Mouse (Mus musculus) cerebellum, adult 18-20 months (tissue): ENCODE measurements around the gene Qrsl1.
A peak's percentile ranks its signal among the peaks of the same experiment; 100 is the strongest.
"Not testable (repeated sequence)": the region's sequence is repeated elsewhere in the genome, so short reads cannot be mapped to it uniquely, and the experiment has no call there.

Experiments
- DNase-seq, 2 experiments: peaks; one replicate each; pipeline ENCODE4 v3.0.0; 2021

Qrsl1 gene

DNA sequence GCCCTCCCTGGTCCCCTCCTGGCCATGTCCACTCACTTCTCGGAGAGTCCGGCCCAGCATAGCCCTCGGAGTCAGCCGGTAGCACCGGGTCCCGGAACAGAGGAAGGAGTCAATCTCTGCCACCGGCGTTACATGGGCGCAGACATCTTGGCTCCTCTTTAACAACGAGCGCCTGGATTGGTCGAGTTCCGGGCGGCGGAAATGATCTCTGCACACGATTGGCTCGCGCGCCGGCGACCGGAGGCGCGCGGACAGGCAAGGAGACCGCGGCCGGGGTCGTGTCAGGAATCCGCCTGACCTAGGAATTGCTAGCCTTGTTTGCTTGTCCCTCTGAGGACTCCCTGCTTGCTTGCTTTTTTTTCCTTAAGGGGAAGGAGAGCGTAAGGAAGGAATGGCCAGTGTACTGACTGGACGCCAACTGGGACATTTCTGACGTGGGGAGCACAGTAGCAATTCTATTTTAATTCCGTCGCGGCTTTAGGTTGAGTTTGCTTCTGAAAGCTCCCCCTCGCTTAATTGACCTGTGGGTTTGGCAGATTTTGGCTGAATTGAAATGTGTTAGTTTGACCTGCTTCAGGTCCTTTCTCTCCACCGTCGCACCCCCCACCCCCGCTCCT, at the start of gene Qrsl1, which contains the start of gene Rtn4ip1:
Gene Qrsl1, minus strand, starts transcription at position 168 of the 617 bp plus-strand sequence.
Gene Rtn4ip1, plus strand, starts transcription at position 230 of the 617 bp plus-strand sequence.
- DNase-seq = peak; percentile 92 to 96

DNA sequence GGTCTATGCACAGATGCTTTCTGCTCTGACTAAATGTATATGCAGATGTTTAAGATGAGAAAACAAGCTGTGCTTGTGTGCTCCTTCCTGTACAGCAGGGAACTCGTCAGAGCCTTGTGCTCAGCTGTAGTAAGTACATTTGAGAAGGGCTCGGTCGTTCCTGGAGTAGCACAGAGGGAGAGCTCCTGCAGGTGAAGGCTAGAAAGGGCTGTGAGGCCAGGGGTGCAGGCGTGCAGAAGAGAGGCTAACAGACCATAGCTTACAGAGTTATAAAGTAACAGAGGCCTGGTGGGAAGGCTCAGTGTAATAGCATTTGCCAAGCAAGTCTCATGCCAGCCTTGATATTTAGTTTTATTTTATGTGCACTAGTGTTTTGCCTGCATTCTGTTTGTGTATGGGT, 43.9 kb upstream of the Qrsl1 start:
- DNase-seq = no peak

DNA sequence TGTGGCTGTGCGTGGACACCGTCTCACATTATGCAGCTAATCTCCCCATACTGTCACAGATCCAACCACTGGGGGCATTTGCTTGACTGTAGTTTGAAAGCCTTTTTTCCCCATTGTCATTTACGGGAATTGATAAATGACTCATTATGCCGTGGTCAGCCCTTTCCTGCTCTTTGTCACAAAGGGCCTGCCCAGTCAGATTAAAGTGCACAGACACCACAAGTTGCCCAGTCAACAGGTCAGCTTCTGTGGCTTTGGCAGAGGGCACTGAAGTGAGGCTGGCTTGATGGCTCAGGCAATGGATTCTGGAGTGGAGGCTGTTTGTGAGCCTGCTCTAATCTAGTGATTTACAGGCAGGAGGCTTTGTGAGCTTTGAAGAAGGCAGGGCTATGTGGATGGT, 42.2 kb upstream of the Qrsl1 start:
- no peak for DNase-seq

DNA sequence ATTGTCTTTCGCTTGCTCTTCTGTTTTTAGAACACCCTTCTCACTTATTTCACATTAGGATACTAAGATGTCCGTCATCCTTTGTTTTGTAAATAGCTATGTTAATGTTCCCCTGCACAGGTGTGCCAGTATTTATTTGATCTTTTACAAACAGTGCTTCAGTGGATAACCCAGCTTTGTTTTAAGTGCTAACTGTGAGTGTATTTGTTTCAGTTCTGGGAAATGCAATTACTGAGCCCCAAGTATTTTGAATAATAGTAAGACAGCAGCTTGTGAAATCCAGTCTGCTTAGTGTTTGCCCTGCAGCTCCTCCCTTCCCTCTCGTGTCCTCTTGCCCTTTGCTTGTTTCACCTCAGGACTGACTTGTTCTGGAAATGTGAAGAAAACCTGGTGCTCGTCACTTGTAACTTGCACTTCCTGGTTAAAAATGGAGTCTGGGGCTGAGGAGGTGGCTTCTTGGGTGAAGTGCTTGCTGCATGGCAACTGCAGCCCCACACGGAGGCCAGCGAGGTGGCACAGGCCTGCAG, 37.7 kb upstream of the Qrsl1 start:
- no peak for DNase-seq

DNA sequence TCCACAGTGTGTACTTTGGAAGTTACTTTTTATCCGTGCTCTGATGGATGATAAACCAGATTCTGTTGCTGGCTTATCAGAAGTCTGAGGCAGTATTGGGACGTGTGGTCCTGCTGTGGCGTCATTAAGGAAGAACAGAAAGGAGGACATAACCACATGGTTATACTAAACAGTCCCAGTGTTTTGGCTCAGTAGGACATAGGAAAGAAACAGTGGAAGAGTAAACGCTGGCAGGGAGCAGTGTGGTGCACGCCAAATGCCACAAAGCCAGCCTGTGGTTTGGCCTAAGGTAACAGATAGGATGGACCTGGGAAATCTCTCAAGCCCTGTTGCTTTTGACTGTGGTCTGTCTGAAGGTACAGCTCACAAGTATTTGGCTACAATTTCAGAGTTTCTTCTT, 27.1 kb upstream of the Qrsl1 start:
- peak; percentile 16 to 17 for DNase-seq

DNA sequence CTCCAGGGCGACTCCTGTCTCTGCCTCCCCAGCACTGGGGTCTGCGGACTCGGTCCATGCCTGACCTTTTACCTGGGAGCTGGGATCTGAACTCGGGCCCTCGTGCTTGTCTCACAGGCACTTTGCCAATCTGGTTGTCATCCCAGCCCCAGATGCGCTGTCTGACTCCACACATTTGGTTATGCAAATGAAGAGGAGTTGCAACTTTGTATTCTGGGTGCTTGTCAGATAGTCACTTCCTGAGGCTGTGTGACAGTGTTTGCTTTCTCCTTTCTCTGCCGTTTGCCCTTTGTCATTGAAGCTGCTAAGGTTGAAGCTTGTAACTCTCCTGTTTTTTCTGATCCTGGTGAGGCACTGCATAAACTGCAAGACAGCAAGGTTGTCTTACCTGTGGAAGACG, 26.2 kb upstream of the Qrsl1 start:
- DNase-seq = no peak

DNA sequence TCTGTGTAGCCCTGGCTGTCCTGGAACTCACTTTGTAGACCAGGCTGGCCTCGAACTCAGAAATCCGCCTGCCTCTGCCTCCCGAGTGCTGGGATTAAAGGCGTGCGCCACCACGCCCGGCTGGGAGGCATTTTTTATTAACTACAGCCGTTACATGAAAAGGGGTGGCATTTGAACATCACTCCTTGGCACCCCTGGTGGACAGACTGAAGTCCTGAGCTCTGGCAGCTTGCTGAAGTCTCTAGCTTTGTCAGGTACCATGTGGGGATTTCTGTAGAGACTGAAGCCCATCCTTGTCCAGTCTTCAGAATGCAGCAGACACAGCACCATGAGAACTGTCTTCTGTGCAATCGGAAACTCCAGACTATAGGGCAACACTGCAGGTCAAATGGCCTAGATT, 24.2 kb upstream of the Qrsl1 start:
- not testable (repeated sequence) for DNase-seq

DNA sequence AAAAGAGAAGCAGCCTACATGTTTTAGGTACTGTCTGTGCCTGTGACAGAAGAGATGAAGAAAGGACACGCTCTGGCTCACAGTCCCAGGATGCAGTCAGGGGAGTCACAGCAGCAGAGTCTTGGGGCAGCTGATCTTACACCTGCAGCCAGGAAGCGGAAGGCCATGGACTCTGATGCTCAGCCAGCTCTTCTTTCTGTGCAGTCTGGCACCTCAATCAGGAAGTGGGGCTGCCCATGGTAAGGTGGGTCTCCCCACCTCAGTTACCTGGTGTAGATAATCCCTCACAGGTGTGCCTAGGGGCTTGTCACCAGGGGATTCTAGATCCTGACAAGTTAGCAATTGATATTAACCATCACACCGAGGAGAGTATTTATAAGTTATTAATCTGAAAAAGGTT, 21.6 kb upstream of the Qrsl1 start:
- DNase-seq = no peak

DNA sequence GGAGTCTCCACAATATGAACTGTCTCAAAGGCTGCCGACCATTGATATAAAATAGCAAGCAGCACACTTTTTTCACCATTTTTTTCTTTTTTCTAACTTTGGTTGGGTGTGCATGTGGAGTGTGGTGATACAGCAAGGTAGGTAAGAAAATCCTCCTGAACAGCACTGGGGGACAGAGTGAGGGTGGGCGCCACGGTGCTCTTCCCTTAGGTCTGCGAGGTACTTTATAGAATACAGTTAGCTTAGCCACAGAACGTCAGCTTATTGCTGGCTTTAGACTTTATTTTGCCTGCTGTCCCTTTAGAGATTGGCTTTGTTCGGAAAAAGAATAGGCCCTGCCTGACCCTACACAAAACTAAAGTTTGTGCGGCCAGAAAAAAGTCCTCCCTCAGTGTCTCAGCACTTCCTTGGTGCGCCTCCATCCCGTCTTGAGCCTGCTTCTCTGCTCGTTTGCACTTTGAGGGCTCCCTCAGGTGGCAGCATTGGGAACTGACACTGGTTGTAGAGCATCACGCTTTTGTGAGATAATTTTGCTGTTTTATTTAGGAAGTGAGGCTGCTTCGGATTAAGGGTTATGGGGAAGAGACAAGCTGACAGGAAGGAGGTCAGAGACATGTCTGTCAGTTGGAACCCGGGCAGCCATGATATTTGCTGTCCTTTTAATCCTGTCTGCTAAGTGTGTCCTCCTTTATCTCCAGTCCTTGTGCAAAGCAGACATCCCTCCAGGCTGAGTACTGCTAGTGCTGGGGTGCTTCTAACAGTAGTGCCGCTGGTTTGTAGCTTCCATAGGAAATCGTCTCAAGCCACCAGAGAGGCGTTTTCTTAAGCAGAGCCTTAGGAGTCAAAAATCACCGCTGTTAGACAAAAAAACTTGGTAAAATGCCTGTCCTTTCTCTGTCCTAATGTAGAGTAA, 17.4 kb upstream of the Qrsl1 start:
- peak; percentile 56 to 59 for DNase-seq

DNA sequence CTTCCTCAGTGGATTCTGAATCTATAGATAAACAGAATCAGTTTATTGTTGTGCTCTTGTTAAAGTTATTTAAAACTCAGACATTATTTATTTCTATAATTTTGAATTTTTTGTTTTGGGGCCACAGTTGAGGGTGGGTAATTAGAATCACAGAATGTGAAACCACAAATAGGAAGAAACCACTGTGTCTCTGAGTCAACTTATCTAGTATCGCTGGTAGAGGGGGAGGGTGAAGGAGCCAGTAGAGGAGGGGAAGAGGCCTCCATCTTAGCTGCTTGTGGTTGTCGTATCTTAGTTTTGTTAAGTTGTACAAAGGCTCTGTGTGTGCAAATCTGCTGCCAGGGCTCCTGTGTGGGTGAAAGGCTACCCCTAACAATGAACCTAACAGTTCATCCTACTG, 15.2 kb upstream of the Qrsl1 start:
- DNase-seq = no peak

DNA sequence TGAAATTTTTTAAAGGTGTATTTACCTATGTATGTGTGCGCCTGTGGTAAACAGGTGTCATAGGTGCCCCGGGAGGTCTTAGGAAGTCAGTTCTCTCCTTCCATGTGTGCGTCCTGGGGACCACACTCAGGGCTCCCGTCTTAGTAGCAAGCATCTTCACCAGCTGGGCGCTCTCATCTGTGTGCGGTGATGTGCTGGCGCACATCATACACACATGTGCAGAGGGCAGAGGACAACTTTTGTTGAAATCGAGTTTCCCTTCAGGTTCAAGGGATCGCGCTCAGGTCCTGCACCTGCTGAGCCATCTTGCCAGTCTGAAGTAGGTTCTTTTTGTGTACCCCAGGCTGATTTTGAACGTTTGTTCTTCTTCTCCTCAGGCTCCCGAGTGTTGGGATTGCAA, 14.6 kb upstream of the Qrsl1 start:
- no peak for DNase-seq

DNA sequence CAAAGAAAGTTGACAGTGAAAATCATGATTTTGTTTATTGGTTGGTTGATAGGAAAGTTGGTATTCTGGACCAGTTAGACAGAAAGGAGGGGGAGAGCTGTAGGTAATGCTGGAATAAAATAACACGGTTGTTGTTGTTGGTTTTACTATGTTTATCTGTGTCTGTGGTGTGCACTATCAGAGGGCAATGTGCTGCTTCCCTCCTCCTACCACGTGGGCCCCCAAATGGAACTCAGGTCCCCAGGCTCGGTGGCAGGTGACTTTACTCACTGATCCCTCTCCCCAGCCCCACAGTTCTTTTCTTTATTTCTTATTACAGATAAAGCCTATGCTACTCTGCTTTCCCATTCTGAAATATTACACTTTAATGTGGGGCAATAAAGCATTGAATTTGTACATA, 10.7 kb upstream of the Qrsl1 start:
- no peak for DNase-seq

DNA sequence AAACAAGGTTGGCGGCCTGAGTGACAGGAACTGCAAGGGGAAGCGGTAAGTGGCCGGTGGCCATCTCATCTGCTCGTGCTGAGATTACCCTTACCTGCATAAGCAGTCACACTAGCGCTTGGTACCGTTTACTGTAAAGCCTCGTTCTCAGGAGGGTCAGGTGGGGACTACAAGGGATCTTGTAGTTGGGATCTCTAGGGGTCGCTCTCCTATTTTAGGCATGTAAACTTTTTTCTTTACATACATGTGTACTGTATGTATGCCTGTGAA, 9.3 kb upstream of the Qrsl1 start:
- no peak for DNase-seq

DNA sequence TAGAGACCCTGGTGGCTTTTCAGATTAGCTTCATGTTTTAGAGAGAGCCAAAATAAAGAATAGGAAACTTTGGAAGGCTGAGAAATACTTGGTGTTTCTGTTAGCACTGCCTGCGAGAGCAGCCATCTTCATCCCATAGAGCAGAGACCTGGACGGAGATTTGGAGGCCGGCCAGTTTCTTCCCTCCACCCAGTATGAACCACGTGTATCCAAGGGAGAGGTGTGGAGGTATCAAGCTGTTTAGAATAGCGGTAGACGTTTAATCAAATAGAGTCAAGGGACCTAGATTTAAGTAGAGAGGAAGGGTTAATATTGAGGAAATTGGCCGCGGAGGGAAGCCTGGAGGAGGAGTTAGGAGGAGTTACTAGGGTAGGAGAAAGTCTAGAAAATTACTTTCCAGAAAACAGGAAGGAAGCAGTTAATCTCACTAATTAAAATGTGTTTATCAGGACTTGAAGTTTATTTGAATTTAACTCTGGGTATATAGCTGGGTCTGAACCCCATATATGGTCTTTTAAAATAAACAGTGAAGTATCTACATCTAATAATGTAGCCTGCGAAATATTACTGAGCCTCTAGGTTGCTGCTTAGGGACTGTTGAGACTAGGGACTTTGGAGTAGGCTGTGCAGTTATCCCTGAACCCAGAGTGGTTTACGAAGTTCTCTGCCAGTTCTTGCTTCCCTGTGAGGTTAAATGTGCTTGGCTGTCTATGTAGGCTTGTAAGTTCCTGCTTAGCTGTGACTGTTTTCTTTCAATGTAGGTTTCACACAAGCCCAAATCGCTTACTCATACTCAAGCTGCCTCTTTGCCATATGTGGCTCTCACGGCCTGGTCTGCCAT, 8.7 kb upstream of the Qrsl1 start:
- no peak for DNase-seq

DNA sequence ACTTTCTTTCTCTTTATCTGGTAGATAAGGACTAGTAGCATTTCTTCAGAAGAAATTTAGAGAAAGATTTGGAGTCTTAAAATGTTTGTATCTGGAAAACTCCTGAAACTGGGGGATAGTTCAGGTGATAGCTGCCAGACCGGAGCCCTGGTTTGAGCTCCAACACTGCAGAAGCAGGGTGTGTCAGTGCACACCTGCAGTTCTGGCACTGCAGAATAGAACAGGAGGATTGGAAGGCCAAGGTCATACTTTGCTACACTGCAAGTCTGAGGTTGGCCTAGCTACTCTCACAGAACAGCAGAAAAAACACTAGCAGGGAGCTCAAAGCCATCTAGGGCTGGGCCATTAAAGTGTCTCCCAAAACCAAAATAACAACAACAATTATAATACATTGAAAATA, 3.0 kb upstream of the Qrsl1 start:
- DNase-seq = no peak

DNA sequence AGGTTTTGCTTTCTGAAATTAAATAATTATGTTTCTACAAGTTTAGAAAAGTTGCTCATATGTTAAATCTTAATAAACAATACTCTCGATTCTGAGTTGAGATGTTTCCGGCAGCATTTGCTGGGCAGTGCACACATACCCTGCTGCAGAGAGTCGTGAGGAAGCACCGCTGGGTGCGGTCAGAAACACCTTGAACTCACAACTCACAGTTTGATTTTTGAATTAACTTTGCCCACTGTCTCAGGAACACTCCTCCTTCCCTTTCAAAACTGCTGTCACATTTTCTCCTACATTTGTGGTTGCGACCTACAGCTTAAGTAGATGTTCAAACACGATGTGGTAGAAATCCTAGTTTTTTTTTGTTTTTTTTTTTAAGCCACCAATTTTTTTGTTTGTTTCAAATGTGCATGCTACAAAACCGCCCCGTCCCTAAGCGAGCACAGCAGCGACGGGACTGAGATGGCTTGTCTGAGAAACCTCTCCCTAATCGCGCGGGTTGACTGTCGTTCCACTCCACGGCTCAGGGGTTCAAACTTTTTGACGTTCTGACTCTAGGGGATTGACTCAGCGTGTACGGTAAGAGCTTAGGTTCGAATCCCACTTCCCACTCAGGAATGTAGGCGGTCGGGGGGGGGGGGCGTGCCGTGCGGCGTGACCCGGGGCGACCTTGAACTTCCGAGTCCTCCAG, 518 bp downstream of the Qrsl1 start:
- peak in 1 of 2 experiments; percentile 10 for DNase-seq

DNA sequence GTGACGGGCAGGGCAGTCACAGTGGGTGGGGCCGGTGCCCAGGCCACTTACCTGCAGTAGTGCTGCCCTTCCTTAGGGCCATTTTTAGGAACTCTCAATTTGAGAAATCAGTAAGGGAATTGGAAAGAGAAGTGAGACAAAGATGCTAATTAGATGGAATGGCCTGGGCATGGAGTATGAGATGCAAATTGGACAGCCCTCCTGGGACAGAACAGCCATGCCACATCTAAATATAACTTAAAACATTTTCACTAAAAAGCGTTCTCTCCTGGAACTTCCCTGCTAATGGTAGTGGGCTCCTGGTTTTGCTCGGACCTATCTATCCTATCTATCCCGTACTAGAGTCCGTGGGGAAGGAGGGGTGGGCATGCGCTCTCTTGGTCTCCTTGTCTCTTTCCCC, 3.3 kb downstream of the Qrsl1 start:
- DNase-seq = no peak

DNA sequence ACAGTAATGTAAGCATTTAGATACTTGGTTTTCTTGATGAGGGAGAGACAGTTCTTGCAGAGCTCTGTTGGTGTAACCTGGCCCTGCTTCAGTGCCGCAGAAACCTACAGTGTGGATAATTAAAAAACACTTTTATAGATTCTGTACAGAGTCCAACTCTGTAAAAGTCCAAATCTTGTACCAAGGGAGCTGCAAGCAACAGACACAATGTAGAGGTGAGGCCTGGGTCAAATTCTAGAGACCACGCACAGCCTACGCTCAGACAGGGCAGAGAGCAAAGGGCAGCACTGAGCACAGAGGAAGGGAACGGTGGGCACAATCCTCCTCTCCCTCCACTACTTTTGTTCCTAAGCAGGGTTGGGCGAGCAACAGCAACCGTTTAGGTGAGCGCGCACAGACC, 5.5 kb downstream of the Qrsl1 start:
- DNase-seq = no peak

DNA sequence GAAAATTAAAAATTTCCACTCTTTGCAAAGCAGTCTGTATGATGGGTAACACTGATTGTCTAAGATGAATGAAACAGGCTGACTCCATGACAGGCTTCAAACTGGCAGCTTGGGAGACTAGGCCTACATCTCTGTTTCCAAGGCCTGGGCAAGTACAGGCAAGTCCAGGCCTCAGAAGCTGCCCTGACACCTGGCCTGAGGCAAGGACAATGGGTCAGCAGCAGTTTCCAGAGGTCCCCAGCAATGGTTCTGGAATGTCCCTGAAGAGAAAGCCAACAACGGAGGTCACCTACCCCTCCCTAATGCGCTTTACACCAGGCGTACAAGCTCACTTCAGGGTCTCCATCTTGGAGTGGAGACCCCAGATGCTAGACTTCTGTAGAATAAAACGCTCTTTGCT, 8.6 kb downstream of the Qrsl1 start:
- DNase-seq = no peak

DNA sequence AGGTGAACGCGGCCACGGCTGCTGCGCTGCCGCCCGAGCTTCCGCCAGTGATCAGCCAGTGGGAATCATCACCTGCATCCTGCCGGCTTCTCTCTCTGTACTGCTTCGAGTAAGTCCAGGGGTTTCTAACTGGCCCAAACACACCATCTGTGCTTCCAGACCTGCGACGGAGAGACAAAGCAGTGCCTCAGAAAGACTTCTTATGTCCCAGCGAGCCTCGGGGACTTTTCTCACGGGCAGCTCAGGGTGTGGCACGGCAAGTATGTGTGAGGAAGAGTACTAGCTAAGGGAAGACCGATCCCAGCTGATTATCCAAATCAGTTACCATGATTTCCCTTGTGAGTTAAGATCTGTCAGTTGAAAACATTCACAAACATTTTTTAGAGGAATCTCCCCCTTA, 12.6 kb downstream of the Qrsl1 start:
- DNase-seq = no peak

DNA sequence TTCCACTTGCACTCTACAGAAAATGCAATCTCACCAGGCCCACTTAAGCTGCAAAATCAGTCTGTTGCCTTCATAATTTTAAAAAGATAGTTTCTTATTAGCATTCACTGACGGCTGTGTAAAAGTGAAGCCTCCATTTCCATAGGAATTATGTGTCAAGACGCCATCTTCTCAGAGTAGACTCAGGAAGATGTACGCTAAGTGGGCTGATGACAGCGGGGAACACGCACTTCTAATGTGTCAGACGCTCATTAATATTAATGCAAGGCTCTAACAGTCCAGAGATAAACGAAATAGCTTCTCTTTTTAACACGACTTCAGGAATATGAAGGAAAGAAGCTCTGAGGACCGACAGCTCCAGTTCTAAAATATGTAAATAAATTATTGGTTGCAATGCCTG, 13.9 kb downstream of the Qrsl1 start:
- no peak for DNase-seq

DNA sequence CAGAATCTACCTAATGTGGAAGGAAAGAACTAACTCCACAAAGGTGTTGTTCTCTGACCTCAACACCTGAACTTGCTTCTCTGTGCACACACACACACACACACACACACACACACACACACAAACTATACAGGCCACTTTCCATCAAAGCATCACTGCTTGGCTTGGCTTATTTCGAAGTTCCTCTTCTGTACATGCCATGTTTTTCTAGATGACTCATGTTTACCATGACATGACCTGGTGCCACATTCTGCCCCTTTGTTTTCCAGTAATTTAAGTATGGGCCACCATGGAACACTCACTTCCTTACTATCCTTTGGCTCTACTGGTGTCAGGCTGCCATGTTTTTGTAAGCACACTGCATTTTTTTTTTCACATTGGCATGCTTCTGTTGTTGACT, 30.1 kb downstream of the Qrsl1 start:
- no peak for DNase-seq

DNA sequence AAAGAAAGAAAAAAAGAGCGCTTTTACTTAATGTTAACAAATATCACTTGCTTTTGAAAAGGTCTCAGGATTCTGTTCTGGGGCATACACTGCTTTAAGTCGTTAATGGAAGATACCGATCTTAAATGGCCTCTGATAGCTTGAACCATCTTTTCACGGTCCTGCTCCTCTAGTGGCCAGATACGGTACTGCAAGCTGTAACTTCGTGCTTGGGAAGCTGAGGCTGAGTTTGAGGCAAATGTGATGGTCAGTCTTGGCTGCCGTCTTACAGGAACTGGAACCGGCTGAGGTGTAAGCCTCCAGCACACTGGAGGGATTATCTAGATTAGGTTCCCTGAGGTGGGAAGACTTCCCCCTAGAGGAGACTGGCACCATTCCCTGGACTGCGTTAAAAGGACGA, 30.8 kb downstream of the Qrsl1 start:
- peak; percentile 4 to 9 for DNase-seq
